Mouse (Mus musculus): ENCODE results near the gene Ltb.
"Not testable (repeated sequence)": the region's sequence is repeated elsewhere in the genome, so short reads cannot be mapped to it uniquely, and the experiment has no call there.

The Ltb gene

GRCm38 (mm10) chr17:35222299-35222698 is 28.1 kb downstream of the Ltb start:
- no peak for DNase-seq (ENCODE audit: low spot score in 2 of 2)

- no peak for DNase-seq (ENCODE audit: low spot score in 2 of 2)
Observed at GRCm38 (mm10) chr17:35224641-35225040, 30.4 kb downstream of the Ltb start.

GRCm38 (mm10) chr17:35225456-35225855 is 31.2 kb downstream of the Ltb start:
- no peak for DNase-seq (ENCODE audit: low spot score in 2 of 2)

- DNase-seq (ENCODE audit: low spot score in 2 of 2) = no peak
Observed at GRCm38 (mm10) chr17:35226561-35227046, 32.4 kb downstream of the Ltb start.

- no peak for DNase-seq (ENCODE audit: low spot score in 2 of 2)
Observed at GRCm38 (mm10) chr17:35231022-35231421, 36.8 kb downstream of the Ltb start.

- peak; percentile 82 to 88 for DNase-seq (ENCODE audit: low spot score in 2 of 2)
Observed at GRCm38 (mm10) chr17:35232043-35232442, 37.8 kb downstream of the Ltb start.

GRCm38 (mm10) chr17:35232659-35233058 is 38.4 kb downstream of the Ltb start:
- no peak for DNase-seq (ENCODE audit: low spot score in 2 of 2)

- DNase-seq (ENCODE audit: low spot score in 2 of 2) = no peak
Observed at GRCm38 (mm10) chr17:35233114-35233980, 39.1 kb downstream of the Ltb start, which contains the start of gene Atp6v1g2. TSS of gene Atp6v1g2 (plus strand) at chr17:35233660.

GRCm38 (mm10) chr17:35234090-35234489 is 39.9 kb downstream of the Ltb start:
- DNase-seq (ENCODE audit: low spot score in 2 of 2) = not testable (repeated sequence)

GRCm38 (mm10) chr17:35234903-35235302 is 40.7 kb downstream of the Ltb start:
- no peak for DNase-seq (ENCODE audit: low spot score in 2 of 2)

GRCm38 (mm10) chr17:35235614-35236389 is 41.6 kb downstream of the Ltb start, which contains the start of gene Nfkbil1:
TSS of gene Nfkbil1 (minus strand) at chr17:35235792.
- peak; percentile 57 to 85 for DNase-seq (ENCODE audit: low spot score in 2 of 2)

- peak; percentile 100 for DNase-seq (ENCODE audit: low spot score in 2 of 2)
Observed at GRCm38 (mm10) chr17:35236390-35236746, 42.1 kb downstream of the Ltb start.

- no peak for DNase-seq (ENCODE audit: low spot score in 2 of 2)
Observed at GRCm38 (mm10) chr17:35236996-35237395, 42.8 kb downstream of the Ltb start.

- DNase-seq (ENCODE audit: low spot score in 2 of 2) = no peak
Observed at GRCm38 (mm10) chr17:35237504-35237903, 43.3 kb downstream of the Ltb start.

- DNase-seq (ENCODE audit: low spot score in 2 of 2) = no peak
Observed at GRCm38 (mm10) chr17:35239700-35240099, 45.5 kb downstream of the Ltb start.

GRCm38 (mm10) chr17:35240384-35241304 is 46.4 kb downstream of the Ltb start:
- no peak for DNase-seq (ENCODE audit: low spot score in 2 of 2)

- peak; percentile 95 for DNase-seq (ENCODE audit: low spot score in 2 of 2)
Observed at GRCm38 (mm10) chr17:35241305-35242014, 47.2 kb downstream of the Ltb start, which contains the start of gene Ddx39b. TSS of gene Ddx39b (plus strand) at chr17:35241746.

- peak in 1 of 2 experiments; percentile 63 for DNase-seq (ENCODE audit: low spot score in 2 of 2)
Observed at GRCm38 (mm10) chr17:35242015-35242941, 48.0 kb downstream of the Ltb start.

- DNase-seq (ENCODE audit: low spot score in 2 of 2) = peak in 1 of 2 experiments; percentile 72
Observed at GRCm38 (mm10) chr17:35243086-35243485, 48.8 kb downstream of the Ltb start.
